Mouse (Mus musculus): ENCODE measurements around the gene Gm765. TPM values are rescaled to one million over a fixed set of nuclear protein-coding genes. Genes with fewer than 3 reads are reported as not detected.

The Gm765 gene
- polyA plus RNA-seq, 1 experiment: not detected

GRCm38 (mm10) chr6:98212225-98212624 is 130.3 kb downstream of the Gm765 start:
- TF ChIP-seq CTCF (IDR thresholded peaks at IDR 0.05; ENCODE audit: borderline replicate concordance, extremely low read depth, insufficient read depth, insufficient read length) (no peak), POLR2A (IDR thresholded peaks at IDR 0.05; ENCODE audit: borderline replicate concordance, extremely low read depth, insufficient read depth, insufficient read length, poor library complexity, severe bottlenecking) (no peak)
- no peak for DNase-seq (ENCODE audit: low read depth)

GRCm38 (mm10) chr6:98210237-98210636 is 132.3 kb downstream of the Gm765 start:
- DNase-seq (ENCODE audit: low read depth): no peak
- TF ChIP-seq CTCF (IDR thresholded peaks at IDR 0.05; ENCODE audit: borderline replicate concordance, extremely low read depth, insufficient read depth, insufficient read length) (no peak), POLR2A (IDR thresholded peaks at IDR 0.05; ENCODE audit: borderline replicate concordance, extremely low read depth, insufficient read depth, insufficient read length, poor library complexity, severe bottlenecking) (no peak)

- no peak for TF ChIP-seq POLR2A (IDR thresholded peaks at IDR 0.05; ENCODE audit: borderline replicate concordance, extremely low read depth, insufficient read depth, insufficient read length, poor library complexity, severe bottlenecking)
- TF ChIP-seq CTCF (IDR thresholded peaks at IDR 0.05; ENCODE audit: borderline replicate concordance, extremely low read depth, insufficient read depth, insufficient read length): no peak
- DNase-seq (ENCODE audit: low read depth): no peak
Observed at GRCm38 (mm10) chr6:98208051-98208450, 134.5 kb downstream of the Gm765 start.

GRCm38 (mm10) chr6:98198706-98199105 is 143.8 kb downstream of the Gm765 start:
- DNase-seq (ENCODE audit: low read depth): no peak
- no peak for TF ChIP-seq CTCF (IDR thresholded peaks at IDR 0.05; ENCODE audit: borderline replicate concordance, extremely low read depth, insufficient read depth, insufficient read length)
- no peak for TF ChIP-seq POLR2A (IDR thresholded peaks at IDR 0.05; ENCODE audit: borderline replicate concordance, extremely low read depth, insufficient read depth, insufficient read length, poor library complexity, severe bottlenecking)

DNA sequence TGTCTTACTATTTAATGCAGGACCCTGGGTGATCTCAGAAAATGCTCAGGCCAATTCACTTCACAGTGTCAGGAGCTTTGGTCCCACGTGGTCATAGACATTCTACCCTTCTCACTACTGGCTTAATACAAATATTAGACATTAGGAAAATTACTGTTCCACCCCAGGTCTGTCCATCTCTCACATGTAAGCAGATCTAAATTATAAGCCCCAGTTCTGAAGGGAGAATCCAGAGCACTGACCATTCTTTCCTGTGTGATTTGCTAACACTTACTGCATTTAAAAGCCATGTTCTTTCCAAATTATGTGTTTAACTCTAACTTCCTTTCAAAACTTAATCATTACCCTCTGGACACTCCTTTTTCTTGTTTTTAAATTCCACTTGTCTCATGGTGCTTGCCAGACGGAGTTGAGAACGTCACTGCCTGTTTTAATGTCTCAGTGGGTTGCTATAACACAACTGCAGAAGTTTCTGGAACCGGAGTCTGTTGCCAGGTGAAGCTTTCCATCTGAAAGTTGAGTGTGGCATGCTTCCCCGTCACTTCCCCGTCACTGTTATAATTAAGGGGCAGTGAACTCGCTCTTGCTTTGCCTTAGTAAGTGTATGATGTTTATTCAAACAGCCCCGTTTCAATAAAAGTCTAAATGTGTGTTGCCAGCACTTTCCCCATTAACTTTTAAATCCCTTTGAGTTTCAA is 151.7 kb downstream of the Gm765 start:
- no peak for DNase-seq (ENCODE audit: low read depth)
- TF ChIP-seq CTCF (IDR thresholded peaks at IDR 0.05; ENCODE audit: borderline replicate concordance, extremely low read depth, insufficient read depth, insufficient read length) (no peak), POLR2A (IDR thresholded peaks at IDR 0.05; ENCODE audit: borderline replicate concordance, extremely low read depth, insufficient read depth, insufficient read length, poor library complexity, severe bottlenecking) (no peak)

Data from brain, embryonic 14.5 days (tissue).